Mouse (Mus musculus): Measurements from ENCODE around the gene Cx3cr1.

- TF ChIP-seq CTCF (IDR thresholded peaks at IDR 0.05; ENCODE audit: low read depth) (no peak), EP300 (IDR thresholded peaks at IDR 0.05; ENCODE audit: low read depth) (no peak)
Observed at GRCm38 (mm10) chr9:119939646-119940045, 130.0 kb downstream of the Cx3cr1 start.

All from liver, postnatal 0 days (tissue).